Mouse (Mus musculus): Measurements from ENCODE around the gene Ap1ar.
"Not testable (repeated sequence)": the region's sequence is repeated elsewhere in the genome, so short reads cannot be mapped to it uniquely, and the experiment has no call there.

Ap1ar gene

DNA sequence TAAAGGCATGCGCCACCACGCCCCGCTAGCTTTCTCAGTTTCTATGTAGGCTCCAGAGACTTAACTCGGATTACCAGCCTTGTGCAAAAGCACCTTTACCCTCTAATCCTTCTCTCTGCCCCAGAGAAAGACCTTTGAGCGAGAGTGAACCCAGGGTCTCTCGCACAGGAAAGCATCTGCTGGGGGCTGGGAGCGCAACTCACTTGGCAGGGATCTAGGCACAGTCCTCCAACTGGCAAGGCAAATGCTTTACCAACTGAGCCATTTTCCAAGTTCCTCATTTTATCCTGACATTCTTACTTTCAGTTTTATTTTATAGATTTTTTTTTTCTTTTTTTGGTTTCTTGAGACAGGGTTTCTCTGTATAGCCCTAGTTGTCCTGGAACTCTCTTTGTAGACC is 44.3 kb downstream of the Ap1ar start:
- DNase-seq = no peak

DNA sequence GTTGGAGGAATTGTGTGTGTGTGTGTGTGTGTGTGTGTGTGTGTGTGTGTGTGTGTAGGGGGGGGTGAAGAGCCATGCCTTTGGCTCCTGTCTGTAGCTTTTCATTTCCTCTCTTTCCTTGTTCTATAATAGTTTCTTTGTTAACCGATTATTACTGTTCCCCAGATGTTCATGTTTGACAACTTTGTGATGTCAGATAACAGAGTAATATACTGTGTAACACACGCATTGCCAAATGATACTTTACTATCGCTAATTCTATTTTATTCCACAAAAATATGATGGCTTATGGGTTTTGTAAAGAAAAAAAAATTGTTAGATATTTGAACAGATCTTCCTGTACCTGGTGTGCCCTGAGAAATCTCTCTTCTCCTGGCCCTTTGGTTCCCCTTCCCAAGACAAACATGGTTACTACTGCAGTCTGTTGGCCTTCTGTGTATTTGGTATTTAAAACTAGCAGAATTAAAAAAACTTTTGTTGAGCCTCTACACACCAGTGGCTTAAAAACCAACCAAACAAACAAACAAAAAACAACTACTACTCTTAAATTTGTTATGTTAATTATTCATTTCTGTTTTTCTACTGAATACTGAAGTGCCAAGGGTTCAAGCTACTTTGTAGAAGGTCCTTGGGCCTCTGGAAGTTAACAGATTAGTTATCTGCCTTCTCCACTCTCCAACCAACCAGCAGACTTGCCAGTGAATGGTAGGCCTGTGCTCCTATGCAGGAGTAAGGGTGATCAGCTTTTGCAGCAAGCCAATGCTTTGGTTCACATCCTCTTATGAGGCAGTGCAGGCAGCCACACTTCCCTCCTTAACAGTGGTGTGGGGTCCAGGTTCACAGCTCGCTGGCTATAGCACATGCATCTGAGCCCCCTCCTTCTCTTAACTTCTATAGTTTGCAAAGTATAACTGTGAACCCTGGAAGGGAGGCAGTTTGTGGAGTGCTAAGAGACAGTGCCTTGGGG is 45.4 kb downstream of the Ap1ar start:
- DNase-seq = peak; percentile 79

DNA sequence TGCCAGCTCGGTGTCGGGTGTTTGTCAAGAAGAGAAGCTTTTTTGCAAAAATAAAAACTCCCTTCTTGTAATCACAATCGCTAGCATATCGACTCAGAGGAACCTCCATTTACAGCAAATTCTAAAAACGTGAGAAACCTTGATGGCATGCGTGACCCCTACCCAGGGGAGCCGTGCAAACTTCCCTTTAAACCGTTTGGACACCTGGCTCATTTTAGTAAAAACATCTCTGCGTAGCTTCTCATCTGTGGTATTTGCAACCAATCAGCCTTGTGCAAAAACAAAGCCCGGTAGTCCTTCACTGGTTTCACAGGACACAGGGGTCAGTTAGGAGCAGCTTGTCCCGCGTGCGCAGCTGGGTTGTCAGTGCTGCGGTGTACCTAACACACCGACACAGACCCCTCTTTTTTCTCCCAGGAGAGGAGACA is 46.3 kb downstream of the Ap1ar start:
- DNase-seq = peak; percentile 43

DNA sequence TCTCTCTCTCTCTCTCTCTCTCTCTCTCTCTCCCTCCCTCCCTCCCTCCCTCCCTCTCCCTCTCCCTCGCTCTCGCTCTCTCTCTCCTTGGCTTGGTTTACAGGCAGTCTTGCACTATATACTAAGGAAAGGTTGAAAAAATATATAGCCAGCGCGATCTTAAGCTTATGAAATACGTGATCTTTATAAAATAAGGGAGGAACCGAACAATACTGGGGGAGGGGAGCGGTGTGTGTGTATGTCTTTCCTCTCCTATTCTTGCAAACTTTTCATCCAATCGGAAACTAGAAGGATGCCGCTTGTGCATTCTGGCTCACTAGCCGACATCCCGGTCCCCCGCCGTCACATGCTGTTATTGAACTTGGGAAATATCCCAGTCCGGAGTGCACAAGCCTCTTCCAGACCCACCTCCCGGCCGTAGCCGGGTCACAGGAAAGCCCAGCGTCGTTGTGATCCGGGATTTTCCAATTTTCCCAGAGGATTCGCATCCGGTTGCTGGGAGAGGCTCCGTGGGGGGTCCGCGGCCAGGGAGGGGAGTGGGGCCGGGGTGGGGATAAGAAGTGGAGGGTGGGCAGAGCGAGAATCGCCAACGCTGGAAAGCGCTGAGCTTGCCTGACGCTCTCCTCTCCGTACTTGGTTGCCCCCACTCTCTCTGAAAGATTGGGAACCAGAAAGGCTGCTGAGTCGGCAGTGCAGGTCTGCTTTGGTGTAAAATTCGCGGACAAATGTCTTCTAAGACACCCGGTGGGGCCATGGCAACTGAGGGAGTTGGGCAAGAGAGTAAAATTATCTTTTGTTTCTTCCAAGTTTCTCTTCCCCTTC is 46.9 kb downstream of the Ap1ar start:
- peak; percentile 63 for DNase-seq

DNA sequence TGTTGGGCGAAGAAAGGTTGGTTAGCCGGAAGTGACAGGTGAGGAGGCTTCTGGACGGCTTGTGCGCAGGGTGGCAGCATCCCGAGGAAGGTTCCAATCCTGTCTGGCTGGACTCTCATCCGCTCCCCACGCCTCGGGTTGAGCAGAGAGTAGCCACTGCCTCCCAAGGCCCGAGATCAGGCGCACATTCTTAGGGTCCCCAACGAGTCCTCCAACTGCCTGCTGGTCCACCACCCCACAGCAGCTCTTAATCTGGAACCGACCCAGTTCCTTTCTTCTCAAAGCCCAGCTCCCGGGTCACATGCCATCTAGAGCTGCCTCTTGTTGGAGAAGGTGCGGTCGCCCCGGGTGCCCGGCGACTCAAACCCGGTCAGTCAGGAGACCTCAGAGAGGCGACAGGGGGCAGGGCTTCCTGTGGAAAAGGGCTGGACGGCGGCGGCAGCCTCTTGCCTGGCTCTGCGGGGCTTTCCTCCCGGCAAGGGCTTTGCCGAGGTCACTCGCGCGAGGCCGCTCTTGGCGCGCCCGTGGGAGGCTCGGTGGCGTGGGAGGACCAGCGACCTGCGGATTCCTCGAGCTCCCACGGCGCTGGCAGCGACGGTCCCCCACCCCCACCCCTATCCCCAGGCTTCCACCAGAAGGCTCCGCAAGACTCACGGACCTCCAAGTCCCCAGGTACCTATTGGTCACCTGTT is 47.7 kb downstream of the Ap1ar start, which contains the start of gene Tifa:
Tifa (plus strand) TSS at position 306 of the 692 bp plus-strand sequence.
- DNase-seq = peak; percentile 79

DNA sequence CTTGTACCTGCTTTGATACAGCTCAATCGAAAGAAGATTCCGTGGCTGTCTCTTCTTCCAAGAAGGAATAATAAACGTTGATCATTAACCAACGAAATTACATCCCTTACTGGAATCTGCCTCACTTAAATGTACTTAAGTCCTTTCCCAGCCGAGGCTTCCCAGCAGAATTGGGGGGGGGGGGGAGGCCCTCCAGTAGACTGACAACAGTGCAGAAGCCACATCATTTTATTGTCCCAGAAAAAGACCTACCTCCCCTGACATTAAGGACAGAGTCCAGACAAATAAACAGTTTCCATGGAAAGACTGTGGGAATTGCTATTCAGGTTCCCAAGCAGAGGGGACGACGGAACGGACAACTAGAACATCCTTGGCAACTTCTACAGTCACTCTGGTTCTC is 48.4 kb downstream of the Ap1ar start:
- DNase-seq = no peak

DNA sequence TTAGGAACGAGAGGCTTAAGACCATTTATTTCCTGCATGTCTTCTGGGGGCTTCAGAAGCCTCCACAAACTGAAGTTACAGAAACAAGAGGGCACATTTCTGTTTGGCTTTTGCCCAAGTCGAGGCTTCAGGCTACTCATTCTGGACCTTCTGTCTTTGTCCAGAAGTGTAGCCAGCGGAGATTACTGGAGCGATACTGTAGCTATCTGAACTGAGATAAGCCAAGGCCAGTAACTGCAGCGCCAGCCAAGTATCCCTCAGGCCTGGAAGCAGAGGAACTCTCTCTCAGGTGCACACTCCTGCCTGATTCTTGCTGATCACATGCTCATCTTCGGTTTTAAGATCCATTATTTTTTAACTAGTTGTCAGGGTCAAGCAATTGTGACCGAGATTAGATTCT is 49.3 kb downstream of the Ap1ar start:
- no peak for DNase-seq

DNA sequence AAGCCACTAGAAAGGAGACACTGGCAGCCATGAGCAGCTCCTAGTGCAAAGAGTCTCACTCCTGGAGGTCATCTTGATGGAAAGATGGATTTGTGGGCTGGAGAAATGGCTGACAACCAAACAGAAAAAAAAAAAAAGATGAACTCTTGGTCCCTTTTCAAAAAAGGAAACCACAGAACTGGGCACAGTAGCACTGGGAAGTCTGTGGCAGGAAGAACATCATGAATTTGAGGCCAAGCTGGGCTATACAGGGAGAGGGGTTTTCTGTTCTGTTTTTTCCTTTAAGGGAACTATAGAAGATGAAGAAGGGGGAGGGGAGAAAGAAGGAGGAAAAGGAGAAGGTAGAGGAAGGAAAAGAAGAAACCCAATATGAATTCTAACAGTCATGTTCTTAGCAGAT is 50.3 kb downstream of the Ap1ar start:
- no peak for DNase-seq

DNA sequence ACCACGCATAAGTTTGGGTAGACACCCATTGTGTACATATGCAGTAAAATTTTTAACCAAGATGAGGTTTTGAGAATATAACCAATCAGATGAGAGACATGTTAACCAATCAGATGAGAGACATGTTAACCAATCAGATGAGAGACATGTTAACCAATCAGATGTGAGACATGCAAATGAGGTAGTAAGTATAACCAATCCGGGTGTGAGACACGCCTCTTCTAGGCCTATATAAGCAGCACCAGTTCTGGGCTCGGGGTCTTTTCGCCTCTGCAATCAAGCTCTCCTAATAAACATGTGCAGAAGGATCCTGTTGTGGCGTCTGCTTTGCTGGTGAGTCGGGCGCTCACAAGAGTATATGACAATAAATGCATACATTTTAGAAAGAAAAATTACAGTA is 53.6 kb downstream of the Ap1ar start:
- not testable (repeated sequence) for DNase-seq

DNA sequence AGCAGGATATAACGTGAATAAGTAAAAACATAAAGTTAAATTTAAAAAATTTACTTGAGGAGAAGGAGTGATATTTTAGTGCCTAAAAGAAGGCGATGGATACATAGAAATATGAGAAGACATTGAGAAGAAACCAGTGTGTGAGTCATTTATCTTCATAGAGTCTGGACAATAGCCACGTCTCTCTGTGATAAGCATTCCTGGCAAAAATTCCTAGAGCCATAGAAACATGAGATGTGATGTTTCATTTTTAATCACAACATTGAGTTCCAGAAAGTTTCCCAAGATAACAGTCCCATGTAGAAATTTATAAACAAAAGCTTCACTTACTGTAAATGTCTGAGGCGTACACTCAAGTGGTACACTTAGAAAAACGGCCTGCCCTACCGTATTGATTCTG is 54.4 kb downstream of the Ap1ar start:
- DNase-seq = no peak

DNA sequence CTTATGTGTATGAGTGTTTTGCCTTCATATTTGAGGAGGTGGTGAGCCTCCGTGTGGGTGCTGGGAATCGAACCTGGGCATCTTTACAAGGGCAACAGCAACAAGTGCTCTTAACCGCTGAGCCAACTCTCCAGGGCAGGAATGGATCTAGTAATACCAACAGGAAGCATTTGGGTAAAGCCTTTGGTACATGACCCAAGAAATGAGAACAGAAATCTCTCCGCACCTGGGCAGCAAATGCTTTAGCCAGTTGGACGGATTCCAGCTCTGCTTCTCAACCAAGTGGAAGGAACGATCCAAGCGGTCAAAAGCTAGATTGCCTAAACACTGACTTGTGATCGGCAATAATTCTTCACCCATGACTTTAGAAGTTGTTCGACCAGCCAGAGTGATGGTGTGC is 56.4 kb downstream of the Ap1ar start:
- DNase-seq = no peak

DNA sequence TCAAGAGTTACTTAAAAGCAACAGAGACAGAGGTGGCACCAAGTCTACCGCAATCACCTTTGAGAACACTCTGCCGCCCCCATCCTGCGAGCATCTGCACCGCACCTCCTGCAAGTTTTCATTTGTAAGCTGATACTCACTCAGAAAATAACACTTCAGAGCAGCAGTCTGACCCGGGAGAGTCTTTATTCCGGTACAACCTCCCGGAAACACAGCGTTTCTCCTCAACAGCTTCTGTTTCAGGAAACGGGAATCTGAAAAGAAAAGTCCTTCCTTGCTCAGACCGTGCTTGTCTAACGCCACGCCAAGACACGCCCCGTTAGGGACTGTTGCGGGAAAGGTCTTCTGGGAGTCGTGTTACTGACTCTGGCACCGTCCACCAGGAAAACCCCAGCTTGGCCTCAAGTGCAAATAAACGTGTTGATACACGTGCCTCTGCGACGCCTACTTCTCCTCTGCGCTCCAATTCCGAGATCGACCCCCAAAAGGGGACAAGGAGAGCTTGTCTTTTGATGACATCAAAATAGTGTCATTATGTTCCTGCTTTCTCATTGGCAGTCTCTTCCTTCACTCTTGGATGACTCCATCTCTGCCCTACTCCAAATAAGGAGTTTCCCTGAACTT is 57.2 kb downstream of the Ap1ar start, which contains the start of gene Alpk1:
Alpk1 (minus strand) TSS at position 507 of the 624 bp plus-strand sequence.
- DNase-seq = peak; percentile 68

DNA sequence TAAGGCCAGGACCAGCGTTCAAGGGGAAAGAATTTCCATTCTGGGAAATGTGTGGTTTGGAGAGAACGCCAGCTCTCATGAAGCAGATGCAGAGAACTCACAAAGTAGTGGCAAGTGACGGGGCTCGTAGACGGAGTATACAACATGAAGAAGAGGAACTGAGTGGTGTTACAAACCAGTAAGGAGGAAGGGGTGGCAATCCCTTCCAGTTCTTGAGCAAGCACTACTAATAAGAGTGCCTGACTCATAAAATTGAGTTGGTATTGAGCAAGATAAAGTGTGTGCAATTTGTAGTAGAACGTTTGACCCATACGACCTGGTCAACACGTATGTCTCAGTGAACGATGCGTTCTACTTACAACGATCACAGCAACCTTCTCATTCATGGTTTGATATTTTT is 68.2 kb downstream of the Ap1ar start:
- DNase-seq = no peak

DNA sequence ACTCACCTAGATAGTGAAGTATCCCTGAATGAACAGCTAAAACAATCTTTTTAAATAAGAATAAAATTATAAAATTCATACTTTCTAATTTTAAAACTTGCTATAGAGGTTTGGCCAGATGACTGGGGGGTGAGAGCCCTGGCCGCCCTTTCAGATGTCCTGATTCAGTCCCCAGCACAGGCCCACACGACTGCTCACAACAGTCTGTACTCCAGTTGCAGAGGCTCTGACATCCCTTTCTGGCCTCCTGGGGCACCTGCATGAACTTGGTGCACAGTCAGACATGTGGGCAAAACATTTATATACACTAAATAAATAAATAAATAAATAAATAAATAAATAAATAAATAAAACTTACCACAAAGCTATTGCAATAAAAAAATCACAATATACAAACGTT is 71.4 kb downstream of the Ap1ar start:
- DNase-seq = no peak

DNA sequence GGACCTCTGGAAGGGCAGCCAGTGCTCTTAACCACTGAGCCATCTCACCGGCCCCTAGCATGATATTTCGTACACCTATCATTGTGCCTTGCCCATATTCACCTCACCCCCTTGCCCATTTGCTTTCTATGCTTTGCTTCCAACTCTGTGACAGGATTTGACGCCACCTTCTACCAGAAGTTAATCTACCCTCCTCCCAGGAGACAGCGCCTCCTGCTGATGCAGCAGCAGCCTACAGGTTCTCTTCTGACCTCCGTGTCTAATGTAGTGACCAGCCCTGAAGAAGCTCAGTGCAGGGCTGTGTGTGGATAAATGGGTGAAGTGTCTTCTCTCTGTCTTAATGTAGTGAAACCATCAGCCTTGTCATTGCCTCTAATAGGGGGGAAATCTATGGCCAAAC is 72.8 kb downstream of the Ap1ar start:
- DNase-seq = no peak

DNA sequence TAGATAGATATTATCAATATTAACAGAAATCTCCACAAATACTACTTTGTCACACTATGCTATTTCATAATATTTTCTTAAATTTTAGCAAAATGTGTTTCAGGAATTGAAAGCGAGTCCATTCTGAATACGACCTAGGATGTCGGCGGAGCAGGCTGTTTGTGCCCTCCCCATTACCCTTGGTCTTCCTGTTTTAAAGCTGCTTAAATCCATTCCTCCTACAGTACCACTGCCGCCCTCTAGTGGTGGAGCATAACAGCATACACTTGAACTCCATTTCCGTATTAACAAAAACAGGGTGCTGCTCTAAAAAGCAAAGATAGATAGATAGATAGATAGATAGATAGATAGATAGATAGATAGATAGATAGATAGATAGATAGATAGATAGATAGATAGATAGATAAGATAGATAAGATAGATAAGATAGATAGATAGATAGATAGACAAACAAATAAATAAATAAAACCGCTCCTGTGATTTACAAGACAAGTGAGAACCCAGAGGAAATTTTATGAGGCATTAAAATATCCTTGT is 74.2 kb downstream of the Ap1ar start:
- peak; percentile 87 for DNase-seq

DNA sequence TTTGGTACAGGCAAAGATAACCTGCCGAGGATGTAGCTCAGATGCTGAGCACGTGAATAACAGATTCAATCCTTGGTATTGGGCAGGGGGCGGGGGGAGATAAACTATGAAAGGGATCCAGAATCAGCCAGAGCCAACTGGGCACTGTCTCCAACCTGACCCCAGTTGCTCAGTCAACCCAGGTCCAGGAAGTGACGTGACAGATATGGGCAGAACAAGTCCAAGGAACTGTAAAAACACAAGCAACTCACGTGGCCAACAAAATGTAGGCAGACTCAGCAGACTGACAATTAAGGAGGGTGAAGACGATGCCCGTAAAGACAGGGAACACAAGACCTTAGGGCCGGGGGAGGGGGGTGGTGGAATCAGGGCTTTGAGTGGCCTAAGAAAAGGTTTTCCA is 74.9 kb downstream of the Ap1ar start:
- DNase-seq = no peak

DNA sequence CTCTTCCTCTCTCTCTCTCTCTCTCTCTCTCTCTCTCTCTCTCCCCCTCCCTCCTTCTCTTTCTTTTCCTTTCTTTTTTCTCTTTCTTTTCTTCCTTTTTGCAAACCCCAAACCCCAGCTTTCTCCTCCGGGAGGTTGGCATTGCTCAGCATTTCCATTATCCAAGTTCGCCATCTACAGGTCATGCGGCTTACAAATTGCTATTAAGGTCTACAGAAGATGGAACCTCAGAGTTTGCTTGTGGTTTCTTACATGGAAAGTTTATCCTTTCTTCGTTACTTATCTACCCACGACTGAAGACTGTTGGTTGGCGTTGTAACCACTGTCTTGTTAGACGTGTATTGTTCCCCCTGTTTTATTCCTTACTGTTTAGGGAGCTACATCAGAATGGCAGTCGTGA is 78.1 kb downstream of the Ap1ar start:
- peak; percentile 18 for DNase-seq

DNA sequence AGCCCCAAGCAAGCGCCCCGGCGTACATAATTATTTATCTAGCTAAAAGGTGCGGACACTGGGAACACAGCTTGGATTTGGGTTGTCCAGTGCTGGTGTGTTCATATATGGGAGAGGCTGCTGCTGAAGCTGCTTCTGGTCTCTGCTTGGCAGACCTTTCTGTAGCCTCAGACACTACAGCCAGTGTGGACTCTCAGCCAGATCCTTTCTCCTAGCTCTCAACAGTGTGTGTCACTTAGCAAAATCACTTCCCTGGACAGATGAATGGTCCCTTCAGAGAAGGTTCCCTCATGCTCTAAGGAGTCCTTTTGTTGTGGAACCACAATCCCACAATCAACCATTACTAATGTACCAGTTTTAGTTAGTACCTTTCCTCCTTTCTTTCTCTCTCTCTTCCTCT is 78.5 kb downstream of the Ap1ar start:
- DNase-seq = no peak

DNA sequence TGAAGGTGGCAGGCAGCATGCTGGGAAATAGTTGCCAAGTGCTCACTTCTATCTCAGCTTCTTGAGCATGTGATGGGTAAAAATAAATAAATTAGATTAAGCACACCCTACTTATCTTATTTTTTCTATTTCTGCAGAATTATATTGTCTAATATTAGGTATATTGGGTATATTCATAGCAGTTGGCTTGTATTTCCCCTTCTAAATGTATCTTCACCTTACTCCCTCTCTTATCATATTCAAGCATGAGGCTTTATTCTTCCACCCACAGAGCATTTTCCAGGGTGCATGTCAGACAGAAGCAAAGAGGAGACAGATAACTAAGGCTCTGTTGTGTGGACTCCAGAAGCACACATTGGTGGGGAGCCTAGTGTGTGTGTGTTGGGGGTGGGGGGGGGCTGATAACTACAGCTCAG is 79.4 kb downstream of the Ap1ar start:
- DNase-seq = no peak

Data from liver (tissue).